Mouse (Mus musculus): ENCODE data around the gene Kdm1b. TPM values are rescaled to one million over a fixed set of nuclear protein-coding genes. Genes with fewer than 3 reads are reported as not detected.

The Kdm1b gene
- polyA plus RNA-seq, 1 experiment, result 7.6 TPM

DNA sequence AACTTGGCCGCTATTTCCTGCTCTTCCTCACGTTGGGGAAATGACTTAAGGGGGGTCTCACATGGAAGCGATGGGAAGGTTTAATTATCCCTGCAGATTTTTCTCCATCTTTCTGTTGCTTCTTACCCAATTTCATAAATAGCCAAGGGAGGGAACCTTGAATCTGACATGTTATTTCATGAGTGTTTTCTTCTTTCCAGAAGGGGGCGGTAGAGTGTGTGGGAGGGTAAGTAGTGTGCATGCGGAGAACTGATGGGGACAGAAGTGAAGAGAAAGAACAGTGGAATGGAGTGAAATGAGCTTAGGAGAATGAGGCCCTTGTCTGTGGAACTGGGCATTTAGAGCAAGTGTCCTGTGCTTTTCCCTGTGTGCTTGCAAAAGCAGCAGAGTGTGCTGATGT lies 35.5 kb downstream of the Kdm1b start:
- Histone ChIP-seq H3K4me1 (ENCODE audit: control insufficient read depth, insufficient read depth, low read length) (no peaks in the 10 kb centered on the region), H3K27me3 (ENCODE audit: control insufficient read depth, insufficient read depth, low read length) (no peaks in the 10 kb centered on the region), H3K27ac (ENCODE audit: insufficient read depth, low read length) (no peak overlapping the region), H3K4me3 (replicated peaks; ENCODE audit: insufficient read depth, low read depth, low read length) (no peak overlapping the region)
- no peak for TF ChIP-seq POLR2A (IDR thresholded peaks at IDR 0.05; ENCODE audit: borderline replicate concordance, insufficient read depth, low read length)
- TF ChIP-seq CTCF (IDR thresholded peaks at IDR 0.05; ENCODE audit: borderline replicate concordance, insufficient read depth, low read depth, low read length), result no peak
- WGBS, result 66% methylated on average over 5 of the region's 5 CpGs
- no peak for DNase-seq

GRCm38 (mm10) chr13:47080905-47081505 lies 37.7 kb downstream of the Kdm1b start:
- Histone ChIP-seq H3K4me3 (replicated peaks; ENCODE audit: insufficient read depth, low read depth, low read length) (no peak overlapping the region), H3K27me3 (ENCODE audit: control insufficient read depth, insufficient read depth, low read length) (no peaks in the 10 kb centered on the region), H3K4me1 (ENCODE audit: control insufficient read depth, insufficient read depth, low read length) (no peaks in the 10 kb centered on the region), H3K27ac (ENCODE audit: insufficient read depth, low read length) (no peak overlapping the region)
- 85% methylated on average over 4 of the region's 4 CpGs for WGBS
- TF ChIP-seq CTCF (IDR thresholded peaks at IDR 0.05; ENCODE audit: borderline replicate concordance, insufficient read depth, low read depth, low read length) (peak; percentile 28; the same call in 1 of the 2 replicates), POLR2A (IDR thresholded peaks at IDR 0.05; ENCODE audit: borderline replicate concordance, insufficient read depth, low read length) (no peak)
- DNase-seq, result no peak

- 89% methylated on average over 1 of the region's 1 CpGs for WGBS
- no peak overlapping the region for H3K27ac ChIP-seq (ENCODE audit: insufficient read depth, low read length)
- no peak for DNase-seq
- no peak overlapping the region for H3K4me3 ChIP-seq (replicated peaks; ENCODE audit: insufficient read depth, low read depth, low read length)
- TF ChIP-seq CTCF (IDR thresholded peaks at IDR 0.05; ENCODE audit: borderline replicate concordance, insufficient read depth, low read depth, low read length) (no peak), POLR2A (IDR thresholded peaks at IDR 0.05; ENCODE audit: borderline replicate concordance, insufficient read depth, low read length) (no peak)
- H3K27me3 ChIP-seq (ENCODE audit: control insufficient read depth, insufficient read depth, low read length), result no peaks in the 10 kb centered on the region
- H3K4me1 ChIP-seq (ENCODE audit: control insufficient read depth, insufficient read depth, low read length), result no peaks in the 10 kb centered on the region
These were observed 45.1 kb downstream of the Kdm1b start for GRCm38 (mm10) chr13:47088433-47088832.

- H3K27ac ChIP-seq (ENCODE audit: insufficient read depth, low read length), result no peak overlapping the region
- DNase-seq, result no peak
- TF ChIP-seq POLR2A (IDR thresholded peaks at IDR 0.05; ENCODE audit: borderline replicate concordance, insufficient read depth, low read length), result no peak
- TF ChIP-seq CTCF (IDR thresholded peaks at IDR 0.05; ENCODE audit: borderline replicate concordance, insufficient read depth, low read depth, low read length), result no peak
- WGBS, result 64% methylated on average over 2 of the region's 2 CpGs
- no peaks in the 10 kb centered on the region for H3K27me3 ChIP-seq (ENCODE audit: control insufficient read depth, insufficient read depth, low read length)
- no peaks in the 10 kb centered on the region for H3K4me1 ChIP-seq (ENCODE audit: control insufficient read depth, insufficient read depth, low read length)
- no peak overlapping the region for H3K4me3 ChIP-seq (replicated peaks; ENCODE audit: insufficient read depth, low read depth, low read length)
These were observed 46.0 kb downstream of the Kdm1b start for GRCm38 (mm10) chr13:47089271-47089670.

DNA sequence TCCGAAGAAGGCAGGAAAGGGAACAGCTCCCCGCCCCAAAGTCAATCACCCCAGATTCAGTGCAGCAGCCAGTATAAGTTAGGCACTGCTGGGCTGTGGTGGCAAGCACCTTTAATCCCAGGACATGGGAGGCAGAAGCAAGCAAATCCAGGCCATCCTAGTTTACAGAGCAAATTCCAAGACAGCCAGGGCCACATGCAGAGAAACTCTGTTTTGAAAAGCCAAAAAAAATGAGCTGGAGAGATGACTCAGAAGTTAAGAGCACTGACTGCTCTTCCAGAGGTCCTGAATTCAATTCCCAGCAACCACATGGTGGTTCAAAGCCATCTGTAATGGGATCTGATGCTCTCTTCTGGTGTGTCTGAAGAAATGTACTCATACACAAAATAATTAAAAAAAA lies 50.5 kb downstream of the Kdm1b start:
- 89% methylated on average over 2 of the region's 2 CpGs for WGBS
- no peaks in the 10 kb centered on the region for H3K27me3 ChIP-seq (ENCODE audit: control insufficient read depth, insufficient read depth, low read length)
- TF ChIP-seq CTCF (IDR thresholded peaks at IDR 0.05; ENCODE audit: borderline replicate concordance, insufficient read depth, low read depth, low read length), result no peak
- no peak for TF ChIP-seq POLR2A (IDR thresholded peaks at IDR 0.05; ENCODE audit: borderline replicate concordance, insufficient read depth, low read length)
- no peak overlapping the region for H3K27ac ChIP-seq (ENCODE audit: insufficient read depth, low read length)
- DNase-seq, result no peak
- H3K4me1 ChIP-seq (ENCODE audit: control insufficient read depth, insufficient read depth, low read length), result no peaks in the 10 kb centered on the region
- H3K4me3 ChIP-seq (replicated peaks; ENCODE audit: insufficient read depth, low read depth, low read length), result no peak overlapping the region

- no peaks in the 10 kb centered on the region for H3K27me3 ChIP-seq (ENCODE audit: control insufficient read depth, insufficient read depth, low read length)
- no peak overlapping the region for H3K4me3 ChIP-seq (replicated peaks; ENCODE audit: insufficient read depth, low read depth, low read length)
- DNase-seq, result no peak
- no peaks in the 10 kb centered on the region for H3K4me1 ChIP-seq (ENCODE audit: control insufficient read depth, insufficient read depth, low read length)
- TF ChIP-seq POLR2A (IDR thresholded peaks at IDR 0.05; ENCODE audit: borderline replicate concordance, insufficient read depth, low read length) (no peak), CTCF (IDR thresholded peaks at IDR 0.05; ENCODE audit: borderline replicate concordance, insufficient read depth, low read depth, low read length) (no peak)
- WGBS, result 89% methylated on average over 2 of the region's 2 CpGs
- no peak overlapping the region for H3K27ac ChIP-seq (ENCODE audit: insufficient read depth, low read length)
These were observed 53.3 kb downstream of the Kdm1b start for GRCm38 (mm10) chr13:47096591-47096990.

- H3K27me3 ChIP-seq (ENCODE audit: control insufficient read depth, insufficient read depth, low read length), result no peaks in the 10 kb centered on the region
- H3K27ac ChIP-seq (ENCODE audit: insufficient read depth, low read length), result no peak overlapping the region
- no peak overlapping the region for H3K4me3 ChIP-seq (replicated peaks; ENCODE audit: insufficient read depth, low read depth, low read length)
- 79% methylated on average over 7 of the region's 7 CpGs for WGBS
- TF ChIP-seq POLR2A (IDR thresholded peaks at IDR 0.05; ENCODE audit: borderline replicate concordance, insufficient read depth, low read length), result no peak
- TF ChIP-seq CTCF (IDR thresholded peaks at IDR 0.05; ENCODE audit: borderline replicate concordance, insufficient read depth, low read depth, low read length), result no peak
- no peak for DNase-seq
- no peaks in the 10 kb centered on the region; the same call in none of the 2 replicates for H3K4me1 ChIP-seq (ENCODE audit: control insufficient read depth, insufficient read depth, low read length)
These were observed 56.0 kb downstream of the Kdm1b start for GRCm38 (mm10) chr13:47099265-47099664.

- Histone ChIP-seq H3K4me1 (ENCODE audit: control insufficient read depth, insufficient read depth, low read length) (no peaks in the 10 kb centered on the region; the same call in none of the 2 replicates), H3K27ac (ENCODE audit: insufficient read depth, low read length) (no peak overlapping the region), H3K27me3 (ENCODE audit: control insufficient read depth, insufficient read depth, low read length) (no peaks in the 10 kb centered on the region), H3K4me3 (replicated peaks; ENCODE audit: insufficient read depth, low read depth, low read length) (no peak overlapping the region)
- TF ChIP-seq POLR2A (IDR thresholded peaks at IDR 0.05; ENCODE audit: borderline replicate concordance, insufficient read depth, low read length) (no peak), CTCF (IDR thresholded peaks at IDR 0.05; ENCODE audit: borderline replicate concordance, insufficient read depth, low read depth, low read length) (no peak)
- no peak for DNase-seq
- 74% methylated on average over 2 of the region's 2 CpGs for WGBS
These were observed 57.3 kb downstream of the Kdm1b start for GRCm38 (mm10) chr13:47100587-47100986.
